Mouse (Mus musculus): ENCODE measurements around the gene Hsd3b7.

DNA sequence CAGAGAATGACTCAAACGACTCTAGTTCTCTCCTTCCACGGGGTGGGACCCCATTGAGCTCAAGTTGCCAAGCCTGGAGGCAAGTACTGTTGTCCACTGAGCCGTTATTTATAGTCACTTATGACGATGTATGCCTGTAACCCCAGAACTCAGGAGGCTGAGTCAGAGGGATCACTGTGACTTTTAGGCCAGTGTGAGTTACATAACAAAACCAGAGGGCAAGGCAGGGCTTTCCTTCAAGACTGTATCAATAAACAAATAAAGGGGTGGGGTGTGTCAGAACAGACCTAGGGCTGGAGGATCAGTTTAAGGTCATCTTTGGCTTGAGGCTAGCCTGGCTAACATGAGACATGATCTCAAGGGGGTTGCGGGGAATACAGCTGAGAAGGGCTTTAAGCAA lies 50.5 kb downstream of the Hsd3b7 start:
- TF ChIP-seq ZC3H11A (IDR thresholded peaks at IDR 0.05; ENCODE audit: borderline replicate concordance, low read depth, low read length) (no peak), ZNF384 (IDR thresholded peaks at IDR 0.05; ENCODE audit: low read depth, low read length) (no peak)

All from ES-E14 (cell line).